Comparison of ENCODE assay signal across 8 mouse cellular contexts in genomic region chr7:101092618-101093017, GRCm38 (mm10). TPM values are rescaled to one million over a fixed set of nuclear protein-coding genes. Genes with fewer than 3 reads are reported as not detected.
DNase-seq lines count a peak whose midpoint lies in the region; ATAC-seq and TF ChIP-seq lines count a peak whose summit lies in the region.

TSS of gene Fchsd2 (plus strand) at chr7:101092863.

- TF ChIP-seq CTCF in heart, postnatal 0 days (IDR thresholded peaks at IDR 0.05; ENCODE audit: low read depth): no peak

- no peaks in the 10 kb centered on the region for H3K27me3 ChIP-seq in embryonic facial prominence, embryonic 10.5 days (replicated peaks; ENCODE audit: low read depth, poor library complexity, severe bottlenecking)
- H3K27me3 ChIP-seq in heart, postnatal 0 days (ENCODE audit: control insufficient read depth, insufficient read depth, low read length): no peaks in the 10 kb centered on the region

- no peak within 1 kb of the TSS; the same call in 1 of the 2 replicates for H3K27ac ChIP-seq in embryonic facial prominence, embryonic 10.5 days (replicated peaks)
- peak within 1 kb of the TSS; percentile 12; the same call in 1 of the 2 replicates for H3K27ac ChIP-seq in heart, postnatal 0 days (ENCODE audit: low read depth)

- DNase-seq in A20 (ENCODE audit: low read depth, low spot score) (peak; percentile 94), adipocyte (ENCODE audit: low spot score) (no peak)
- DNase-seq in CD4-positive, CD25-positive, alpha-beta regulatory T cell, adult 2 months (ENCODE audit: low read depth, low spot score): peak; percentile 56
- DNase-seq in embryonic facial prominence, embryonic 10.5 days (ENCODE audit: low spot score): no peak
- no peak for DNase-seq in heart, postnatal 0 days (ENCODE audit: low spot score)
- no peak for DNase-seq in layer of hippocampus, postnatal 25 days (ENCODE audit: extremely low spot score in 1 of 2, low spot score in 1 of 2)
- peak; percentile 50 for DNase-seq in telencephalon, adult 2 months (ENCODE audit: low read depth, low spot score)

- 0 out of 2 replicates have a peak, but pooled peaks cover 7% of the 10 kb centered on the region for H3K4me1 ChIP-seq in embryonic facial prominence, embryonic 10.5 days
- H3K4me1 ChIP-seq in heart, postnatal 0 days (ENCODE audit: control insufficient read depth, insufficient read depth): peaks cover 34% of the 10 kb centered on the region

- no peak for ATAC-seq in heart, postnatal 0 days (ENCODE audit: insufficient read depth, low read depth)
- ATAC-seq in megakaryocyte progenitor cell, adult 5-6 weeks (replicated peaks; ENCODE audit: poor library complexity): peak; percentile 84

- H3K4me2 ChIP-seq in heart, postnatal 0 days (ENCODE audit: low read depth, low read length): no peak within 1 kb of the TSS

- H3K4me3 ChIP-seq in embryonic facial prominence, embryonic 10.5 days: no peak within 1 kb of the TSS
- no peak within 1 kb of the TSS for H3K4me3 ChIP-seq in heart, postnatal 0 days (ENCODE audit: low read depth, low read length)

- 72% methylated on average over 7 of the region's 7 CpGs for WGBS in embryonic facial prominence, embryonic 10.5 days
- WGBS in heart, postnatal 0 days: 63% methylated on average over 7 of the region's 7 CpGs

- no peak for TF ChIP-seq EP300 in heart, postnatal 0 days (IDR thresholded peaks at IDR 0.05; ENCODE audit: low read depth)

- H3K36me3 ChIP-seq in embryonic facial prominence, embryonic 10.5 days (replicated peaks): no peaks in the 10 kb centered on the region
- no peaks in the 10 kb centered on the region for H3K36me3 ChIP-seq in heart, postnatal 0 days (replicated peaks; ENCODE audit: control insufficient read depth, insufficient read depth, low read length)

- no peak within 1 kb of the TSS for H3K9ac ChIP-seq in heart, postnatal 0 days (replicated peaks; ENCODE audit: low read depth, low read length)

- no peaks in the 10 kb centered on the region for H3K9me3 ChIP-seq in embryonic facial prominence, embryonic 10.5 days
- no peaks in the 10 kb centered on the region for H3K9me3 ChIP-seq in heart, postnatal 0 days (replicated peaks; ENCODE audit: control insufficient read depth, low read length)

RNA-seq across cellular contexts. Expression of gene Fchsd2, which starts in this region (rescaled TPM):
- 18.7 and 20.9 TPM in 2 replicates for polyA plus RNA-seq in embryonic facial prominence, embryonic 10.5 days (2016; fragmentation: Nextera tagmentation; extraction: Ambion mirVana)
- total RNA-seq in heart, postnatal 0 days (2014; rRNA removed; ENCODE audit: low replicate concordance): 15.6 and 19.3 TPM in 2 replicates
- polyA plus RNA-seq in heart, postnatal 0 days (2015; fragmentation: Nextera tagmentation; extraction: Ambion mirVana): 8.7 and 9.7 TPM in 2 replicates
- total RNA-seq in layer of hippocampus, postnatal 25 days (2021): 10 to 100 TPM; 33.0 to 41.8 TPM
- 48.3 and 62.8 TPM in 2 replicates for total RNA-seq in megakaryocyte progenitor cell, adult 5-6 weeks (2015)
- total RNA-seq in megakaryocyte progenitor cell, adult 5-6 weeks (2017): 27.1 and 50.4 TPM in 2 replicates

Comparison
In these comparisons a context has a peak if more than half of its experiments do, and no peak if none do; other contexts are left out.
1. DNase-seq: peak in A20 (single experiment), CD4-positive, CD25-positive, alpha-beta regulatory T cell, adult 2 months (single experiment) and telencephalon, adult 2 months (single experiment); none in embryonic facial prominence, embryonic 10.5 days (single experiment), heart, postnatal 0 days (single experiment), layer of hippocampus, postnatal 25 days (0 of 2) and adipocyte (single experiment).